Mouse (Mus musculus) kidney, postnatal 0 days (tissue): ENCODE data around the gene Nup160. TPM values are rescaled to one million over a fixed set of nuclear protein-coding genes. Genes with fewer than 3 reads are reported as not detected.

ENCODE experiments used
- ATAC-seq: fragments of 200-750 bp; cut with Nextera tagmentation; replicated peaks from 2 replicates; pipeline ENCODE4 v1.8.0; 2017; ENCODE audit warnings: low read depth, moderate number of reproducible peaks, moderate TSS enrichment, moderate library complexity; ENCODE audit not compliant: low FRiP score
- DNase-seq: peaks from one replicate; pipeline ENCODE4 v3.0.0-alpha.2; 2016; ENCODE audit warnings: low spot score
- H3K27ac ChIP-seq: fragments of 300-500 bp; sonication (generic); 2 replicates; pipeline ENCODE4 v1.5.1; 2014; ENCODE audit warnings: mild to moderate bottlenecking
- H3K27me3 ChIP-seq: fragments of 300-500 bp; sonication (generic); 2 replicates; pipeline ENCODE4 v1.6.1; 2014; ENCODE audit warnings: low read length, mixed read lengths; ENCODE audit not compliant: insufficient read depth
- H3K36me3 ChIP-seq: fragments of 300-500 bp; sonication (generic); 2 replicates; pipeline ENCODE4 v1.6.1; 2014; ENCODE audit warnings: low read length, mixed read lengths; ENCODE audit not compliant: insufficient read depth
- H3K4me1 ChIP-seq: fragments of 300-500 bp; sonication (generic); replicated peaks from 2 replicates; pipeline ENCODE4 v1.6.1; 2014; ENCODE audit warnings: antibody characterized with exemption, low read length, mixed read lengths; ENCODE audit not compliant: insufficient read depth
- H3K4me2 ChIP-seq: fragments of 300-500 bp; sonication (generic); 2 replicates; pipeline ENCODE4 v1.6.1; 2014; ENCODE audit warnings: mild to moderate bottlenecking, low read length, moderate library complexity, mixed read lengths
- H3K4me3 ChIP-seq: fragments of 300-500 bp; sonication (generic); replicated peaks from 2 replicates; pipeline ENCODE4 v1.5.1; 2014; ENCODE audit warnings: low read depth, low read length
- H3K9ac ChIP-seq: fragments of 300-500 bp; sonication (generic); 2 replicates; pipeline ENCODE4 v1.6.1; 2014; ENCODE audit warnings: low read depth, low read length
- H3K9me3 ChIP-seq: fragments of 300-500 bp; sonication (generic); replicated peaks from 2 replicates; pipeline ENCODE4 v1.6.1; 2016; ENCODE audit warnings: low read length, inconsistent platforms, mixed read lengths
- CTCF ChIP-seq: IDR thresholded peaks from 2 replicates; pipeline ENCODE4 v1.5.1; 2016; ENCODE audit warnings: antibody characterized with exemption, low read depth, mild to moderate bottlenecking, moderate library complexity
- WGBS: fragments of 180-500 bp; shearing (Covaris S2); extraction: QIAGEN DNeasy Blood & Tissue Kit; methylation state at CpG from one replicate; pipeline ENCODE4 v1.1.7; 2014; 5-methylcytosine and 5-hydroxymethylcytosine counted together
- polyA plus RNA-seq: library from polyadenylated mRNA; unstranded; fragments of >200 nt; fragmentation: Nextera tagmentation; extraction: Ambion mirVana; gene quantifications from 2 replicates; pipeline ENCODE4 v1.2.1, GENCODE M21; 2015

Nup160 gene
- polyA plus RNA-seq, 1 experiment from 2014 or later = 19.9 TPM

DNA sequence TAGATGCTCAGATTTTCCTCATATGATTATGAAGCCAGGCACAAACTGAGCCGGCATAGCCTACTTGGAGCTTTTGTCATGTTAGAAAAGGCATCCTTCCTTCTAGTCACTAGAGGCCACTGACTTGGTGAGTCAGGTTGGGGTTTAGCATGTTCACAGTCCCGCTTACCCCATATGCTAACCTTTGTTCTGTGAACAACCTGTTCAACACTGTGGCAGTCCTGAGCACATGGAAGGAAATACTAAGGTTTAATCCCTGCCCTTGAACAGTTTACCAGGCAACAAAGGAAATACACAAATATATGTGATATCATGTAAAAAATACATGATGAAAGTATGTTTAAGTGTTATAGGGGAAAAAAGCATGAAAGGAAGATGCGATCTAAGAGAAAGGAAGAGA is 27.6 kb upstream of the Nup160 start:
- H3K36me3 ChIP-seq = no peaks in the 10 kb centered on the region
- H3K9me3 ChIP-seq = no peaks in the 10 kb centered on the region
- H3K4me2 ChIP-seq = no peak overlapping the region
- no peak overlapping the region for H3K9ac ChIP-seq
- H3K4me3 ChIP-seq = no peak overlapping the region
- no peak for DNase-seq
- H3K4me1 ChIP-seq = no peaks in the 10 kb centered on the region
- 84% methylated on average over 3 of the region's 3 CpGs for WGBS
- H3K27me3 ChIP-seq = no peaks in the 10 kb centered on the region
- ATAC-seq = no peak
- TF ChIP-seq CTCF = no peak
- H3K27ac ChIP-seq = no peak overlapping the region

DNA sequence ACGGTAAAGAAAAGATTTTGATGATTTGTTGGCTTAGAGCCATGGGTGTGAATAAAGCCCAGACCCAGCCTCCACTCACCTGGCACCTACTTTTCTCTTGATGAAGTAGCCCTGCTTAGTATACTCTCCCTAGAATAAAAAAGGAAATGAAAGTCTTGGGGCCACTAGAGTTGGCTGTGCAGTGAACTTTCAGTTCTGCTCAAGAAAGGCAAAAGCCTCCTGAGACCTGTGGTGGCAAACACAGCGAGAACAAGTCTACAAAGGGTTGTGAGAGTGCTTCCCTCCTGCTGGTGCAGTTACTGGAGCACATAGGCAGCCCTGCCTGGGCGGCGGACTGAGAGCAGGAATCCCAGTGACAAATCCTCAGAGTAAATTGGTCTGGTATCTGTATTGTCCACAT is 27.1 kb upstream of the Nup160 start:
- H3K9me3 ChIP-seq = no peaks in the 10 kb centered on the region
- no peak overlapping the region for H3K4me2 ChIP-seq
- no peaks in the 10 kb centered on the region for H3K27me3 ChIP-seq
- 76% methylated on average over 4 of the region's 4 CpGs for WGBS
- H3K36me3 ChIP-seq = no peaks in the 10 kb centered on the region
- no peaks in the 10 kb centered on the region for H3K4me1 ChIP-seq
- H3K9ac ChIP-seq = no peak overlapping the region
- H3K27ac ChIP-seq = no peak overlapping the region
- H3K4me3 ChIP-seq = no peak overlapping the region
- no peak for ATAC-seq
- no peak for DNase-seq
- TF ChIP-seq CTCF = no peak

DNA sequence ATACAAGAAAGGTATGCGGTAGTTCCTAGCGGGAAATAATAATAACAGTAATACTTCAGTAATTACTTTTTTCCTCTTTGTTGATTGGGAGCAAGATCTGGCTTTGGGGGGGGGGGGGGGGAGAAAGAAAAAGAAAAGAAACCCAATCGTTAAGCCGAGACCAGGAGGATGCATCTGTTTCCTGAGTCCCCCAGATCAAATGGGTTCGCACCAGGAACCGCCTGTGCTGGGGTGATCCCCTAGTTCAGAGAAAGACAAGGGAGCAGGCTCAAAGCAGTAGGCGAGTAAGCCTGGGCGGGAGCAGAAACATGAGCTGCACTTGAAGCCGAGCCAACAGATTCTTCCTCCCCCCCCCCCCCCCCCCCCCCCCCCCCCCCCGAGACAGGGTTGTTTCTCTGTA is 24.9 kb upstream of the Nup160 start:
- no peak overlapping the region for H3K27ac ChIP-seq
- DNase-seq (no peak), ATAC-seq (no peak)
- no peaks in the 10 kb centered on the region for H3K9me3 ChIP-seq
- H3K4me1 ChIP-seq = no peaks in the 10 kb centered on the region
- H3K27me3 ChIP-seq = no peaks in the 10 kb centered on the region
- H3K4me3 ChIP-seq = no peak overlapping the region
- 69% methylated on average over 9 of the region's 10 CpGs for WGBS
- H3K36me3 ChIP-seq = no peaks in the 10 kb centered on the region
- no peak overlapping the region for H3K4me2 ChIP-seq
- no peak for TF ChIP-seq CTCF
- no peak overlapping the region for H3K9ac ChIP-seq

DNA sequence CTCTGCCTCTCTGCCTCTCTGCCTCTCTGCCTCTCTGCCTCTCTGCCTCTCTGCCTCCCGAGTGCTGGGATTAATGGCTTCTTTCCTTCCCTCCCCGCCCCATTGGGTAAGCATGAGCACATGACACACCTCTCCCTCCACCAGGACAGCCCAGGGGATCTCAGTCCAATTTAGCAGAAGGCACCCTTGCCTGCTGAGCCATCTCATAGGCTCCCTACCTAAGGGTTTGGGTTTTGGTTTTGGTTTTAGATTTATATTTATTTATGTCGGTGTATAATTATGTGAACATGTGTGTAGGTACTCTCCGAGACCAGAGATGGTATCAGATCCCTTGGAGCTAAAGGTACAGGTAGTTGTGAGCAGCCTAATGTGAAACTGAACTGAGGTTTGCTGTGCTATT is 24.0 kb upstream of the Nup160 start:
- Histone ChIP-seq H3K9me3 (no peaks in the 10 kb centered on the region), H3K27ac (no peak overlapping the region), H3K27me3 (no peaks in the 10 kb centered on the region), H3K9ac (no peak overlapping the region), H3K4me2 (no peak overlapping the region), H3K4me1 (no peaks in the 10 kb centered on the region), H3K4me3 (no peak overlapping the region), H3K36me3 (no peaks in the 10 kb centered on the region)
- WGBS = 52% methylated on average over 4 of the region's 4 CpGs
- TF ChIP-seq CTCF = no peak
- no peak for DNase-seq
- no peak for ATAC-seq

DNA sequence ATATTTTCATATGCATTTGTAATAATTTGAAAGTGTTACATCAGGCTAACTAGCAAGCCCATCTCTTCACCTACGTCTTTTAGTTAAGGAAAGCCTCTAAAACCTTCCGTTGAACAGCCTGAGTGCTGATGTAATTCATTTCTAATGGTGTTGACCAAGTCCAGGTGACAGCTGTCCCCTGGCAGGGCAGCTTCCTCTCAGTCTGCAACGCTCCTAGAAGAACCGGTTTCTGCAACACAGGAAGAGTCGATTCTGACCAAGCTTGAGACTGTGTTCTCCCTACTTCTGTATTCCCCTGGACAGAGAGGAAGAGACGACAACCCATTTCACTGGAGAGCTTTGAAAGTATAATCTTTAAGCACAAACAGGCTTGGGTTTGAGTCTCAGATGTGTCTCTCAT is 21.6 kb upstream of the Nup160 start:
- DNase-seq = no peak

DNA sequence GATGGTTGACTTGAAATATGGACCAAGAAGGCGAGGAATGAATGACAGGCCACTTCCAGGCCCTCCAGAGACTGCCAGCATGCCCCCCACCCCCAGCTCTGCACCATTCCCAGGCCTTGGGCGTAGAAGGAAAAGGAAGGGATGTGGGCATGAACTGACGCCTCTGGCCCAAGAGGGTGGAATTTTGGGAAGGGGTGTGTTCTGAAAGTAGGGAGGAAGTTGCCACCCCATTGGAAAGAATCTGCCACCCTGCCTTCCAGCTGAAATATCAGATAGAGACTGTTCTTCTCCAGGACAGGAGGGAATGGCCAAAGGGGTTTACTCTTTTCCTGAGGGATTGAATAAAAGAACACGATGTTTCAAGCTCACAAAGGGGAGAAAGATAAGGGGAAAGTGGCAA is 18.4 kb upstream of the Nup160 start:
- Histone ChIP-seq H3K4me3 (no peak overlapping the region), H3K27me3 (no peaks in the 10 kb centered on the region), H3K9me3 (no peaks in the 10 kb centered on the region), H3K9ac (no peak overlapping the region), H3K4me2 (no peak overlapping the region), H3K27ac (no peak overlapping the region), H3K4me1 (no peaks in the 10 kb centered on the region), H3K36me3 (no peaks in the 10 kb centered on the region)
- no peak for TF ChIP-seq CTCF
- DNase-seq (no peak), ATAC-seq (no peak)
- 84% methylated on average over 4 of the region's 4 CpGs for WGBS

More for the DNA sequence above, 21.6 kb upstream of the Nup160 start:
- Histone ChIP-seq H3K9me3 (no peaks in the 10 kb centered on the region), H3K27ac (no peak overlapping the region), H3K9ac (no peak overlapping the region), H3K4me3 (no peak overlapping the region), H3K27me3 (no peaks in the 10 kb centered on the region), H3K4me1 (no peaks in the 10 kb centered on the region), H3K36me3 (no peaks in the 10 kb centered on the region), H3K4me2 (no peak overlapping the region)
- no peak for TF ChIP-seq CTCF
- WGBS = 65% methylated on average over 6 of the region's 6 CpGs
- ATAC-seq = no peak

DNA sequence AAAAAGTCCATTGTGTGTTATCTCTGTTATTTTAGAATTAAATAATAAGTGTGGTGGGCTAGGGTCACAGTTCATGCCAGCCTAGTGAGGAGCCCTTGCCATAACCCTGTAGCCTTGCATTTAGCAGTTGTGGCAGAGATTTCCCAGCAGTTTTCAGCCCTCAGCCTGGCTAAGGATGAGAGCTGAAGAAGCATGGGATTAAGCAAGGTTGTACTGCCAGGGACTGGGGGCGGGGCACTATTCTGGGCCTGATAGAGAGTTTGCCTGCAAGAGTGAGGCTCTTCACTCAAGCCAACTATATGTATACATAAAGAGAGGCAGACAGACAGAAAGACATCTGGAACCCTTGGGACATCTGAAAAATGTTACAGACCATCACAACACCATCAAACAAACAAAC is 18.0 kb upstream of the Nup160 start:
- Histone ChIP-seq H3K9me3 (no peaks in the 10 kb centered on the region), H3K4me2 (no peak overlapping the region), H3K27ac (no peak overlapping the region), H3K27me3 (no peaks in the 10 kb centered on the region), H3K4me3 (no peak overlapping the region), H3K4me1 (no peaks in the 10 kb centered on the region), H3K36me3 (no peaks in the 10 kb centered on the region), H3K9ac (no peak overlapping the region)
- DNase-seq (no peak), ATAC-seq (no peak)
- no peak for TF ChIP-seq CTCF
- WGBS = 80% methylated on average over 1 of the region's 1 CpGs
